ENCODE assay signal across 13 mouse cellular contexts in the genomic region with DNA sequence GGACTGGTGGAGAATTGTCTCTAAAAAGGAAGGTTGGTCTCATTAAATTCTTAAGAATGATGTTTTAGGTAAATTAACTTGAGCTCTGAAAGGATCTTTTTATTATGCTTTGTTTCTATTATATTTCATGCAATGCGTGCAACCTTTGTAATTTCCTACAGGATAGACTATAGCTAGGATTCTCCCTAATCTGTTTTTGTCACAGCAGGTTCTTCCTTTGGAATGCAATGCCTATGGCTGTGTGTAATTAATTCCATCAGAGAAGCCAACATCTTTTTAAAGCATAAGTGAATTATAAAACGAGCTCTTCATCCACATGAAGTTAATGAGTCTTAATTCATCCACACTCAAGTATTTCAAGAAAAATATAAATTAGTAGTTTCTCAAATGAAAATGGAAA.
"Had no signal": no experiment of that assay in that cellular context is flagged by ENCODE, and none has a peak within 500 bp of the region (broad histone marks: within the 10 kb centered on the region; RNA-seq: fewer than 3 reads in every experiment).

No protein-coding gene starts in this region.

- H3K27me3 ChIP-seq: neural tube, embryonic 13.5 days; neural tube, embryonic 15.5 days; stomach, embryonic 15.5 days had no signal

- DNase-seq: right cerebral cortex, adult 18-20 months; right cerebral cortex, postnatal 25 days; spleen, adult 18-20 months; thymus, adult 18-20 months; thymus, adult 2 months; thymus, postnatal 14 days; thymus, postnatal 25 days; thymus, postnatal 36 days; thymus, postnatal 4 days had no signal

- H3K4me3 ChIP-seq: neural tube, embryonic 13.5 days; neural tube, embryonic 15.5 days; stomach, embryonic 15.5 days had no signal

- H3K36me3 ChIP-seq: neural tube, embryonic 13.5 days; neural tube, embryonic 15.5 days; stomach, embryonic 15.5 days had no signal

- H3K27ac ChIP-seq: neural tube, embryonic 13.5 days; neural tube, embryonic 15.5 days; stomach, embryonic 15.5 days; stomach, postnatal 0 days had no signal

- H3K4me1 ChIP-seq: stomach, embryonic 15.5 days had no signal

- H3K9ac ChIP-seq: neural tube, embryonic 13.5 days; neural tube, embryonic 15.5 days; stomach, embryonic 15.5 days had no signal

- H3K9me3 ChIP-seq: neural tube, embryonic 13.5 days; neural tube, embryonic 15.5 days; stomach, embryonic 15.5 days had no signal

- H3K4me2 ChIP-seq: neural tube, embryonic 15.5 days; stomach, embryonic 15.5 days had no signal
